Mouse (Mus musculus): Measurements from ENCODE around the gene Rala. TPM values are rescaled to one million over a fixed set of nuclear protein-coding genes. Genes with fewer than 3 reads are reported as not detected.

Rala gene
- polyA plus RNA-seq, 1 experiment from 2014 or later, result 177 TPM

DNA sequence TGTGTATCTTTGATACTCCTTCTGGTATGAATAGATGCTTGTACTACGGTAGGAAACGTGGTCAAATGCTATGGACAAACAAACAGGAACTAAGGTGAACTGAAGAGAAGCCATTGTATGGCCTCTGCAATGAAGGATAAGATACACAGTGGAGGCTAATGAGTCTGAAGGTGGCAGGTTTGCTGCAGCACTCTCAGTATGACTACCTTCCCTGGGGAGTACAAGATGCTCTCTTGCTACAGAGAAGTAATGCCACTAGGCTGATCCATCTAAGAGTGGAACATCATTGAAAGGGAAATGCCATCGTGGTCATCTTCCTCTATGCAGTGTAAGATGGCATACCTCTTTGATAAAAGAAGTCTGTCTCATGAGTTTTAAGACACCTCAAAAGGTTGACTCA is 111.1 kb downstream of the Rala start:
- no peaks in the 10 kb centered on the region for H3K27me3 ChIP-seq
- no peaks in the 10 kb centered on the region for H3K36me3 ChIP-seq (ENCODE audit: poor library complexity, severe bottlenecking)
- no peaks in the 10 kb centered on the region for H3K4me1 ChIP-seq
- H3K4me2 ChIP-seq, result no peak overlapping the region
- no peak overlapping the region for H3K4me3 ChIP-seq
- H3K27ac ChIP-seq, result no peak overlapping the region
- no peaks in the 10 kb centered on the region for H3K9me3 ChIP-seq (replicated peaks)
- no peak for ATAC-seq
- 80% methylated on average over 3 of the region's 3 CpGs for WGBS
- no peak overlapping the region for H3K9ac ChIP-seq

Other genes starting within 250 kb of the Rala start
- 48.6 and 51.7 TPM in 2 replicates for gene Mplkip, start 249.0 kb downstream of the Rala start, polyA plus RNA-seq (2015; fragmentation: Nextera tagmentation; extraction: Ambion mirVana)
- gene Sugct, start 248.7 kb downstream of the Rala start, polyA plus RNA-seq (2015; fragmentation: Nextera tagmentation; extraction: Ambion mirVana), result 2.3 and 3.3 TPM in 2 replicates
- gene Cdk13, start 139.1 kb downstream of the Rala start, polyA plus RNA-seq (2015; fragmentation: Nextera tagmentation; extraction: Ambion mirVana), result 15.0 and 16.6 TPM in 2 replicates
- gene Yae1d1, start 49.1 kb upstream of the Rala start, polyA plus RNA-seq (2015; fragmentation: Nextera tagmentation; extraction: Ambion mirVana), result 118 and 119 TPM in 2 replicates